Mouse (Mus musculus): ENCODE data around the gene Pex11g. TPM values are rescaled to one million over a fixed set of nuclear protein-coding genes. Genes with fewer than 3 reads are reported as not detected.

The Pex11g gene
- polyA plus RNA-seq (2012; rRNA removed): 2.5 and 3.1 TPM in 2 replicates
- polyA plus RNA-seq (2014; fragmentation: Nextera tagmentation; extraction: Ambion mirVana): 2.7 and 3.5 TPM in 2 replicates

- Histone ChIP-seq H3K27ac (no peak within 1 kb of the TSS), H3K9ac (replicated peaks) (peak within 1 kb of the TSS; percentile 24), H3K27me3 (ENCODE audit: control insufficient read depth, insufficient read depth, low read length) (no peaks in the 10 kb centered on the region), H3K36me3 (replicated peaks; ENCODE audit: control insufficient read depth, insufficient read depth, low read depth) (no peaks in the 10 kb centered on the region), H3K4me3 (ENCODE audit: insufficient read depth in 1 of 2, low read depth in 2 of 2, low read length in 2 of 2) (peak within 1 kb of the TSS; percentile 47 to 84), H3K4me2 (ENCODE audit: low read depth) (peak within 1 kb of the TSS; percentile 72), H3K9me3 (ENCODE audit: control insufficient read depth, low read length) (no peaks in the 10 kb centered on the region), H3K4me1 (replicated peaks; ENCODE audit: control insufficient read depth in 2 of 2, insufficient read depth in 2 of 2, low read length in 1 of 2) (peaks cover 0 to 15% of the 10 kb centered on the region in 2 experiments; a peak in 2 of 4 replicates)
- no peak for TF ChIP-seq EP300 (IDR thresholded peaks at IDR 0.05; ENCODE audit: low read depth)
- TF ChIP-seq CTCF (IDR thresholded peaks at IDR 0.05; ENCODE audit: low read depth): no peak
- peak; percentile 86 to 88 (median 87) for DNase-seq (ENCODE audit: low read depth in 3 of 3, low spot score in 3 of 3)
- 7% methylated on average over 32 of the region's 32 CpGs for WGBS (ENCODE audit: insufficient replicate concordance)
- peak; percentile 86 for ATAC-seq (ENCODE audit: insufficient read depth)
Observed at GRCm38 (mm10) chr8:3467006-3467885, at the start of gene Pex11g. Pex11g (minus strand) TSS chr8:3467680.

- H3K36me3 ChIP-seq (replicated peaks; ENCODE audit: control insufficient read depth, insufficient read depth, low read depth): no peaks in the 10 kb centered on the region; the same call in none of the 2 replicates
- 3% methylated on average over 16 of the region's 16 CpGs for WGBS (ENCODE audit: insufficient replicate concordance)
- DNase-seq (ENCODE audit: low read depth in 3 of 3, low spot score in 3 of 3): no peak
- peaks cover 34% of the 10 kb centered on the region in 2 experiments for H3K4me1 ChIP-seq (replicated peaks; ENCODE audit: control insufficient read depth in 2 of 2, insufficient read depth in 2 of 2, low read length in 1 of 2)
- TF ChIP-seq CTCF (IDR thresholded peaks at IDR 0.05; ENCODE audit: low read depth) (no peak), EP300 (IDR thresholded peaks at IDR 0.05; ENCODE audit: low read depth) (no peak)
- H3K27me3 ChIP-seq (ENCODE audit: control insufficient read depth, insufficient read depth, low read length): no peaks in the 10 kb centered on the region
- ATAC-seq (ENCODE audit: insufficient read depth): no peak
- H3K27ac ChIP-seq: peak overlapping the region; percentile 24
- H3K9me3 ChIP-seq (ENCODE audit: control insufficient read depth, low read length): no peaks in the 10 kb centered on the region
- H3K4me3 ChIP-seq (ENCODE audit: insufficient read depth in 1 of 2, low read depth in 2 of 2, low read length in 2 of 2): peak overlapping the region; percentile 79 to 84
- peak overlapping the region; percentile 77 for H3K9ac ChIP-seq (replicated peaks)
- H3K4me2 ChIP-seq (ENCODE audit: low read depth): peak overlapping the region; percentile 100
Observed at GRCm38 (mm10) chr8:3517117-3517495, 49.6 kb upstream of the Pex11g start.

GRCm38 (mm10) chr8:3516450-3517116, 49.1 kb upstream of the Pex11g start:
- peak overlapping the region; percentile 70 for H3K27ac ChIP-seq
- peaks cover 29% of the 10 kb centered on the region in 2 experiments for H3K4me1 ChIP-seq (replicated peaks; ENCODE audit: control insufficient read depth in 2 of 2, insufficient read depth in 2 of 2, low read length in 1 of 2)
- no peaks in the 10 kb centered on the region; the same call in 1 of the 2 replicates for H3K36me3 ChIP-seq (replicated peaks; ENCODE audit: control insufficient read depth, insufficient read depth, low read depth)
- whole genome bisulfite sequencing (ENCODE audit: insufficient replicate concordance): under 1% methylated on average over 36 of the region's 36 CpGs
- no peaks in the 10 kb centered on the region for H3K27me3 ChIP-seq (ENCODE audit: control insufficient read depth, insufficient read depth, low read length)
- H3K4me2 ChIP-seq (ENCODE audit: low read depth): peak overlapping the region; percentile 100
- H3K4me3 ChIP-seq (ENCODE audit: insufficient read depth in 1 of 2, low read depth in 2 of 2, low read length in 2 of 2): peak overlapping the region; percentile 79 to 84
- no peak for TF ChIP-seq EP300 (IDR thresholded peaks at IDR 0.05; ENCODE audit: low read depth)
- peak; percentile 17; the same call in 1 of the 2 replicates for TF ChIP-seq CTCF (IDR thresholded peaks at IDR 0.05; ENCODE audit: low read depth)
- peak; percentile 84 to 88 (median 86) for DNase-seq (ENCODE audit: low read depth in 3 of 3, low spot score in 3 of 3)
- peak; percentile 87 for ATAC-seq (ENCODE audit: insufficient read depth)
- H3K9ac ChIP-seq (replicated peaks): peak overlapping the region; percentile 77
- H3K9me3 ChIP-seq (ENCODE audit: control insufficient read depth, low read length): no peaks in the 10 kb centered on the region

- Histone ChIP-seq H3K4me1 (replicated peaks; ENCODE audit: control insufficient read depth in 2 of 2, insufficient read depth in 2 of 2, low read length in 1 of 2) (peaks cover 22% of the 10 kb centered on the region in 2 experiments), H3K4me3 (ENCODE audit: insufficient read depth in 1 of 2, low read depth in 2 of 2, low read length in 2 of 2) (peak overlapping the region; percentile 79 to 84), H3K4me2 (ENCODE audit: low read depth) (peak overlapping the region; percentile 100), H3K9me3 (ENCODE audit: control insufficient read depth, low read length) (no peaks in the 10 kb centered on the region), H3K27ac (peak overlapping the region; percentile 70), H3K36me3 (replicated peaks; ENCODE audit: control insufficient read depth, insufficient read depth, low read depth) (no peaks in the 10 kb centered on the region; the same call in 1 of the 2 replicates), H3K27me3 (ENCODE audit: control insufficient read depth, insufficient read depth, low read length) (no peaks in the 10 kb centered on the region), H3K9ac (replicated peaks) (peak overlapping the region; percentile 77)
- WGBS (ENCODE audit: insufficient replicate concordance): under 1% methylated on average over 25 of the region's 25 CpGs
- DNase-seq (ENCODE audit: low read depth in 3 of 3, low spot score in 3 of 3): no peak
- TF ChIP-seq CTCF (IDR thresholded peaks at IDR 0.05; ENCODE audit: low read depth) (no peak), EP300 (IDR thresholded peaks at IDR 0.05; ENCODE audit: low read depth) (no peak)
- ATAC-seq (ENCODE audit: insufficient read depth): peak; percentile 43
Observed at GRCm38 (mm10) chr8:3515771-3516417, 48.4 kb upstream of the Pex11g start.
